Mouse (Mus musculus): Measurements from ENCODE around the gene Olfr887. TPM values are rescaled to one million over a fixed set of nuclear protein-coding genes. Genes with fewer than 3 reads are reported as not detected.

Gene Olfr887
- polyA plus RNA-seq (2014; fragmentation: Nextera tagmentation; extraction: Ambion mirVana) = not detected in 2 replicates

DNA sequence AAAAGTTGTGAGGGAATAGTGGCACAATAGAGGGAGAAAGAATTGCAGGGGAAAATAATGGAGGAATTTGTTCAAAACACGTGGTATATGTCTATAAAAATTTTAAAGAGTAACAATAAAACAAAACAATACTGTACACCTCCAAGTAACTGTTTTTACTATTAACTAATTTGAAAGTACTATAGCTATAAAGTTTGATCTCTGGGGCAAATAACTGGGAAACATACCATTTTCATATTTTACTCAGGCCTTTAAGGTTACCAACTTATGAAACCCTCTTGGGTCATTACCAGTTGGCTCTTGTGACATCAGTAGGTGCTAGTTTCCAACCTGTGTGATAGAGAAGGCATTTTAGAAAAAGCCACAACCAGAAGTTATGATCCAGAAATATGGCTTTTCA lies at the start of gene Olfr887:
Olfr887 (plus strand) TSS at position 301 of the 400 bp plus-strand sequence.
- no peak for ATAC-seq (ENCODE audit: low read depth)

DNA sequence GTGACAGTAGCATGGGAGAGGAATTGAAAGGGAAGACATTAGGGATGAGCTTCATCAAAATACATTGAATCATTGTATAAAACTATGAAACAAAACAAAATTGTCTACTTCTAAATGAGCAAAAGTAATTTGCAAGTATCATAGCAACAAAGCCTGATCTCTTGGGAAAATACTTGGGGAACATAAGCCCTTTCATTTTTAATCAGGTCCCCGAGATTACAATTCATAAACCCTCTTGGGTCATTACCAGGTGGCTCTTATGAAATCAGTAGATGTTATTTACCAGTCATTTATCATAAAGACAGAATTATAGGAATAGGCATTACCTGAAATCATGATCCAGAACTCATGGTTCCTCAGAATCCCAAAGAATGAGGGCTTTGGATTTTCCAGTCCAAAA lies 37.6 kb upstream of the Olfr887 start, which contains the start of gene Olfr884:
Olfr884 (plus strand) TSS at position 301 of the 400 bp plus-strand sequence.
- no peaks in the 10 kb centered on the region for H3K27me3 ChIP-seq (ENCODE audit: control insufficient read depth, insufficient read depth, low read length)
- H3K4me2 ChIP-seq (ENCODE audit: low read depth, low read length) = no peak within 1 kb of the TSS
- H3K36me3 ChIP-seq (ENCODE audit: control insufficient read depth, insufficient read depth, low read length) = no peaks in the 10 kb centered on the region
- no peaks in the 10 kb centered on the region for H3K9me3 ChIP-seq (ENCODE audit: control insufficient read depth, low read length)
- H3K9ac ChIP-seq (replicated peaks; ENCODE audit: low read depth, low read length) = no peak within 1 kb of the TSS
- no peak within 1 kb of the TSS for H3K27ac ChIP-seq (ENCODE audit: low read depth, low read length)
- 77% methylated on average over 1 of the region's 1 CpGs for WGBS
- H3K4me3 ChIP-seq (ENCODE audit: low read depth, low read length) = no peak within 1 kb of the TSS
- ATAC-seq (ENCODE audit: low read depth) = no peak
- H3K4me1 ChIP-seq (ENCODE audit: control insufficient read depth, insufficient read depth, low read length) = no peaks in the 10 kb centered on the region

More for the DNA sequence above, at the start of gene Olfr887:
- Histone ChIP-seq H3K27ac (ENCODE audit: low read depth, low read length) (no peak within 1 kb of the TSS), H3K36me3 (ENCODE audit: control insufficient read depth, insufficient read depth, low read length) (no peaks in the 10 kb centered on the region), H3K4me2 (ENCODE audit: low read depth, low read length) (no peak within 1 kb of the TSS), H3K9me3 (ENCODE audit: control insufficient read depth, low read length) (no peaks in the 10 kb centered on the region), H3K9ac (replicated peaks; ENCODE audit: low read depth, low read length) (no peak within 1 kb of the TSS), H3K4me3 (ENCODE audit: low read depth, low read length) (no peak within 1 kb of the TSS), H3K4me1 (ENCODE audit: control insufficient read depth, insufficient read depth, low read length) (no peaks in the 10 kb centered on the region), H3K27me3 (ENCODE audit: control insufficient read depth, insufficient read depth, low read length) (no peaks in the 10 kb centered on the region)
- 89% methylated on average over 1 of the region's 1 CpGs for WGBS

DNA sequence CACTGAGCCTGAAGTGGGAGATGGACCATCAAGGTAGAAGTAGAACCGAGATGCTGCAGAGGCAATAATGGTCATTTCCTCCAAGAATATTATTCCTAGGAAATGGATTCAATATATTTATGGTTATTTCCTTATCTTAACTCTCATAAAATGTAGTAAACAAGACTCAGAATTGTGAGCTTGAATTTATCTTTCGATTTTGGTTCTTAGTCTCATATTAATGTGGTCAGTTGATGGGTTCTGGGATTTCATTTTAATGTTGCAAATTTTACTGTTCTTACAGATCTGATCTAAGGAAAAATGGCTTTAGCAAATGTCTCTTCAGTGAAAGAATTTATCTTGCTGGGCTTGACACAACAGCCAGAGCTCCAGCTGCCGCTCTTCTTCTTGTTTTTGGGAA lies 22.9 kb upstream of the Olfr887 start, which contains the start of gene Olfr885:
Olfr885 (plus strand) TSS at position 301 of the 400 bp plus-strand sequence.
- ATAC-seq (ENCODE audit: low read depth) = no peak
- H3K9ac ChIP-seq (replicated peaks; ENCODE audit: low read depth, low read length) = no peak within 1 kb of the TSS
- 93% methylated on average over 3 of the region's 3 CpGs for WGBS

DNA sequence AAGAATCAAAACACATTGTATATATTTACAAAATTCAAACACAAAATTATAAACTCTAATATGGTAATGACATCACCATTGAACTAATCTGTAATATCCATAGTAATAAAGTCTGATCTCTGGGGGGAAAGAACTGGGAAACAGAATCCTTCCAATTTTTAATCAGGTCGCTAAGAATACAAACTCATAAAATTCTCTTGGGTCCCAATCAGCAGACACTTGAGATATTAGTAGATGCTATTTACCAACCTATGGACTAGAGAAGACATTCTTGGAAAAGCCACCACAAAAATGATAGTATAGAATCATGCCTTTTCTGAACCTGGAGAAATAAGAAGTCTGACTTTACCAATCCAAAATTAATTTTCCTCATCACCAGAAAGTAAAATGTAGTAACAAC lies 24.0 kb downstream of the Olfr887 start, which contains the start of gene Olfr888:
Olfr888 (plus strand) TSS at position 301 of the 400 bp plus-strand sequence.
- ATAC-seq (ENCODE audit: low read depth) = no peak
- Histone ChIP-seq H3K4me2 (ENCODE audit: low read depth, low read length) (no peak within 1 kb of the TSS), H3K27me3 (ENCODE audit: control insufficient read depth, insufficient read depth, low read length) (no peaks in the 10 kb centered on the region), H3K27ac (ENCODE audit: low read depth, low read length) (no peak within 1 kb of the TSS), H3K9me3 (ENCODE audit: control insufficient read depth, low read length) (no peaks in the 10 kb centered on the region), H3K4me3 (ENCODE audit: low read depth, low read length) (no peak within 1 kb of the TSS), H3K4me1 (ENCODE audit: control insufficient read depth, insufficient read depth, low read length) (no peaks in the 10 kb centered on the region), H3K9ac (replicated peaks; ENCODE audit: low read depth, low read length) (no peak within 1 kb of the TSS), H3K36me3 (ENCODE audit: control insufficient read depth, insufficient read depth, low read length) (no peaks in the 10 kb centered on the region)
- WGBS = 80% methylated on average over 1 of the region's 1 CpGs

More for the DNA sequence above, 22.9 kb upstream of the Olfr887 start, which contains the start of gene Olfr885:
- Histone ChIP-seq H3K36me3 (ENCODE audit: control insufficient read depth, insufficient read depth, low read length) (no peaks in the 10 kb centered on the region), H3K9me3 (ENCODE audit: control insufficient read depth, low read length) (no peaks in the 10 kb centered on the region), H3K4me1 (ENCODE audit: control insufficient read depth, insufficient read depth, low read length) (no peaks in the 10 kb centered on the region), H3K27ac (ENCODE audit: low read depth, low read length) (no peak within 1 kb of the TSS), H3K4me3 (ENCODE audit: low read depth, low read length) (no peak within 1 kb of the TSS), H3K27me3 (ENCODE audit: control insufficient read depth, insufficient read depth, low read length) (no peaks in the 10 kb centered on the region), H3K4me2 (ENCODE audit: low read depth, low read length) (no peak within 1 kb of the TSS)

DNA sequence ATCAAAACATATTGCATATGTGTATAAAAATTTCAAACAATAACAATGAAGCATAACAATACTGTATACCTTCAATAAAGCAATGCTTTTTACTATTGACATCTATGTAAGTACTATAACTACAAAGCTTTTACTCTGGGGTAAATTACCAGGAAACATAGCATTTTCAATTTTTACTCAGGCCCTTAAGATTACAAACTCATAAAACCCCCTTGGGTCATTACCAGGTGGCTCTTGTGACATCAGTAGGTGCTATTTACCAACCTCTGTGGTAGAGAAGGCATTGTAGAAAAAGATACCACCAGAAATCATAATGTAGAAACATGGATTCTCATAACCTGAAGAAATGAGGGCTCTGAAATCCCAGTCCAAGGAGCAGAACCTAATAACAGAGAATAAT lies 31.0 kb downstream of the Olfr887 start, which contains the start of gene Olfr889:
Olfr889 (plus strand) TSS at position 301 of the 400 bp plus-strand sequence.
- H3K9me3 ChIP-seq (ENCODE audit: control insufficient read depth, low read length) = no peaks in the 10 kb centered on the region
- no peak for ATAC-seq (ENCODE audit: low read depth)

More for the DNA sequence above, 31.0 kb downstream of the Olfr887 start, which contains the start of gene Olfr889:
- Histone ChIP-seq H3K9ac (replicated peaks; ENCODE audit: low read depth, low read length) (no peak within 1 kb of the TSS), H3K4me1 (ENCODE audit: control insufficient read depth, insufficient read depth, low read length) (no peaks in the 10 kb centered on the region), H3K27me3 (ENCODE audit: control insufficient read depth, insufficient read depth, low read length) (no peaks in the 10 kb centered on the region), H3K27ac (ENCODE audit: low read depth, low read length) (no peak within 1 kb of the TSS), H3K36me3 (ENCODE audit: control insufficient read depth, insufficient read depth, low read length) (no peaks in the 10 kb centered on the region), H3K4me2 (ENCODE audit: low read depth, low read length) (no peak within 1 kb of the TSS), H3K4me3 (ENCODE audit: low read depth, low read length) (no peak within 1 kb of the TSS)

Other genes with a start within 250 kb of the Olfr887 start
- gene Olfr877, start 229.8 kb upstream of the Olfr887 start, polyA plus RNA-seq (2014; fragmentation: Nextera tagmentation; extraction: Ambion mirVana) = not detected in 2 replicates
- gene Olfr145, start 187.3 kb upstream of the Olfr887 start, polyA plus RNA-seq (2014; fragmentation: Nextera tagmentation; extraction: Ambion mirVana) = not detected in 2 replicates
- gene Olfr878, start 166.2 kb upstream of the Olfr887 start, polyA plus RNA-seq (2014; fragmentation: Nextera tagmentation; extraction: Ambion mirVana) = not detected in 2 replicates
- not detected in 2 replicates for gene Olfr881, start 92.2 kb upstream of the Olfr887 start, polyA plus RNA-seq (2014; fragmentation: Nextera tagmentation; extraction: Ambion mirVana)
- gene Olfr883, start 58.3 kb upstream of the Olfr887 start, polyA plus RNA-seq (2014; fragmentation: Nextera tagmentation; extraction: Ambion mirVana) = not detected in 2 replicates
- gene Olfr884, start 37.5 kb upstream of the Olfr887 start, polyA plus RNA-seq (2014; fragmentation: Nextera tagmentation; extraction: Ambion mirVana) = not detected in 2 replicates
- gene Olfr885, start 22.8 kb upstream of the Olfr887 start, polyA plus RNA-seq (2014; fragmentation: Nextera tagmentation; extraction: Ambion mirVana) = not detected in 2 replicates
- not detected in 2 replicates for gene Olfr888, start 24.1 kb downstream of the Olfr887 start, polyA plus RNA-seq (2014; fragmentation: Nextera tagmentation; extraction: Ambion mirVana)
- gene Olfr889, start 31.1 kb downstream of the Olfr887 start, polyA plus RNA-seq (2014; fragmentation: Nextera tagmentation; extraction: Ambion mirVana) = 0.04 TPM in 1 of 2 replicates, not detected in the other
- not detected in 2 replicates for gene Olfr890, start 58.4 kb downstream of the Olfr887 start, polyA plus RNA-seq (2014; fragmentation: Nextera tagmentation; extraction: Ambion mirVana)
- not detected in 2 replicates for gene Olfr891, start 96.7 kb downstream of the Olfr887 start, polyA plus RNA-seq (2014; fragmentation: Nextera tagmentation; extraction: Ambion mirVana)
- gene Olfr893, start 124.3 kb downstream of the Olfr887 start, polyA plus RNA-seq (2014; fragmentation: Nextera tagmentation; extraction: Ambion mirVana) = not detected in 2 replicates
- gene Olfr894, start 134.0 kb downstream of the Olfr887 start, polyA plus RNA-seq (2014; fragmentation: Nextera tagmentation; extraction: Ambion mirVana) = not detected in 2 replicates
- gene Olfr143, start 168.7 kb downstream of the Olfr887 start, polyA plus RNA-seq (2014; fragmentation: Nextera tagmentation; extraction: Ambion mirVana) = not detected in 2 replicates
- gene Olfr895, start 183.8 kb downstream of the Olfr887 start, polyA plus RNA-seq (2014; fragmentation: Nextera tagmentation; extraction: Ambion mirVana) = not detected in 2 replicates
- gene Olfr896-ps1, start 207.0 kb downstream of the Olfr887 start, polyA plus RNA-seq (2014; fragmentation: Nextera tagmentation; extraction: Ambion mirVana) = not detected in 2 replicates
- gene Olfr25, start 245.0 kb downstream of the Olfr887 start, polyA plus RNA-seq (2014; fragmentation: Nextera tagmentation; extraction: Ambion mirVana) = not detected in 2 replicates